Mouse (Mus musculus) central nervous system, embryonic 14 days (tissue): ENCODE measurements around the gene Xxylt1. TPM values are rescaled to one million over a fixed set of nuclear protein-coding genes. Genes with fewer than 3 reads are reported as not detected.

ENCODE experiments used
- polyA plus RNA-seq: library from polyadenylated mRNA; depleted of rRNA; stranded (reverse); fragments of >200 nt; gene quantifications from 2 replicates; pipeline ENCODE4 v1.2.3, GENCODE M21; 2012; rRNA removed

Xxylt1 gene
- polyA plus RNA-seq: 12.8 and 15.6 TPM in 2 replicates

DNA sequence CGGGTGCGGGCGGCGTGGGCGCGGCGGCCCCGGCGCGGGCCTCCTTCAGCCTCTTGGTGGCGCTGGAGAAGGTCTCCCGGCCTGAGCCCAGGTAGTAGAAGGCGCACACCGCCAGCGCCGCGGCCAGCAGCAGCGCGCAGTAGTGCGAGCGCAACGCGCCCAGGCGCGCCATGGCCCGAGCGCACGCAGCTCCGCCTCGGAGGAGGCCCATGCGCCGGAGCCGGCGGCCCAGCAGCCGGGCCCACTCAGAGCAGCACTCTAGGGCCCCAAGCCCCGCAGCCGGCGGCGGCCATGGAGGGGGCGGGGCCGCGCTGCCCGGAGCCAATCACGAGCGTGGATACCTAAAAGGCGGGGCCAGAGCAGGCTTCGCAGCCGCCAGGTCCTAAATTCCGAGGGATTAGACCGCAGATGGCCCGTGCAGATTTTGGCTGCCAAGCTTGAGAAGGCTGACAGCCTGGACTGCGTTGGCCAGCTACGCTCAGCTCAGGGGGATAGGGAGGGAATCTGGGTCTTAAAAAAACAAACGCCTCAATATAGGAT lies at the start of gene Xxylt1:
Gene Xxylt1 (minus strand): TSS at position 308 of the 540 bp plus-strand sequence.

Other genes starting within 250 kb of the Xxylt1 start
- 24.2 and 24.9 TPM in 2 replicates for gene Acap2, start 119.8 kb upstream of the Xxylt1 start, polyA plus RNA-seq
- gene Ppp1r2, start 193.8 kb upstream of the Xxylt1 start, polyA plus RNA-seq: 48.6 and 52.8 TPM in 2 replicates
- gene Apod, start 233.4 kb upstream of the Xxylt1 start, polyA plus RNA-seq: 49.4 and 61.7 TPM in 2 replicates